Mouse (Mus musculus) stomach, embryonic 16.5 days (tissue): ENCODE data around the gene Mlh1. TPM values are rescaled to one million over a fixed set of nuclear protein-coding genes. Genes with fewer than 3 reads are reported as not detected.

Experiments used
- ATAC-seq: fragments of 200-750 bp; cut with Nextera tagmentation; 2 replicates; pipeline ENCODE4 v1.8.0; 2017; ENCODE audit warnings: moderate number of reproducible peaks, moderate TSS enrichment; ENCODE audit not compliant: insufficient read depth, low FRiP score
- H3K27ac ChIP-seq: fragments of 300-500 bp; sonication (generic); 2 replicates; pipeline ENCODE4 v1.5.1; 2014; ENCODE audit warnings: low read length
- H3K27me3 ChIP-seq: fragments of 300-500 bp; sonication (generic); 2 replicates; pipeline ENCODE4 v1.6.1; 2014; ENCODE audit warnings: low read length, control low read depth, mixed read lengths; ENCODE audit not compliant: control insufficient read depth, insufficient read depth
- H3K36me3 ChIP-seq: fragments of 300-500 bp; sonication (generic); 2 replicates; pipeline ENCODE4 v1.6.1; 2014; ENCODE audit warnings: low read length; ENCODE audit not compliant: control insufficient read depth, insufficient read depth
- H3K4me1 ChIP-seq: fragments of 300-500 bp; sonication (generic); 2 replicates; pipeline ENCODE4 v1.6.1; 2014; ENCODE audit warnings: low read length, control low read depth, mixed read lengths; ENCODE audit not compliant: control insufficient read depth, insufficient read depth
- H3K4me2 ChIP-seq: fragments of 300-500 bp; sonication (generic); 2 replicates; pipeline ENCODE4 v1.6.1; 2014; ENCODE audit warnings: low read depth, low read length, mixed read lengths
- H3K4me3 ChIP-seq: fragments of 300-500 bp; sonication (generic); replicated peaks from 2 replicates; pipeline ENCODE4 v1.5.1; 2014; ENCODE audit warnings: mild to moderate bottlenecking, low read length
- H3K9ac ChIP-seq: fragments of 300-500 bp; sonication (generic); 2 replicates; pipeline ENCODE4 v1.6.1; 2014; ENCODE audit warnings: low read length
- H3K9me3 ChIP-seq: fragments of 300-500 bp; sonication (generic); replicated peaks from 2 replicates; pipeline ENCODE4 v1.6.1; 2016; ENCODE audit warnings: low read length, control low read depth; ENCODE audit not compliant: control insufficient read depth
- WGBS: fragments of 180-500 bp; shearing (Covaris S2); extraction: QIAGEN DNeasy Blood & Tissue Kit; methylation state at CpG from one replicate; pipeline ENCODE4 v1.1.7; 2014; 5-methylcytosine and 5-hydroxymethylcytosine counted together
- polyA plus RNA-seq: library from polyadenylated mRNA; unstranded; fragments of >200 nt; fragmentation: Nextera tagmentation; extraction: Ambion mirVana; gene quantifications from 2 replicates; pipeline ENCODE4 v1.2.1, GENCODE M21; 2015

The Mlh1 gene
- polyA plus RNA-seq, 1 experiment from 2014 or later: 35.5 TPM

DNA sequence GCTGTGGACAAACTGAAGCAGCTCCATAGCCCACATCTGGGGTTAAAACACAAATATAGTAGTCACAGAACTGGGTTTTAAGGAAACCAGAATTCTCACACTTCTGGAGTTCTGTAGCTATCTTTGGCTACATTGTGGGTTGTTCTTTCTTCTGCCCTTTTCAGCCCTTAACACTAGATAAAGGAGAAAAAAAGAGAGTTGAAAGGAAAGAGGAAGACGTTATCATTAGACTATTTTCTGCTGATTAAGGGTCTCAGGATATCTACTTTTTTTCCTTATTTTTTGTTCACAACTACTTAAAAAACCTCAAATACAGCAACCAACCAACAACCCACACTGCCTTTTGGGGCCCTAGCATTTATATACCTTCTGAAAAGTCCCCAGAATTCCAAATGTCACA is 73.3 kb downstream of the Mlh1 start:
- Histone ChIP-seq H3K4me2 (no peak overlapping the region), H3K4me1 (no peaks in the 10 kb centered on the region), H3K4me3 (no peak overlapping the region), H3K27ac (no peak overlapping the region), H3K36me3 (0 out of 2 replicates have a peak, but pooled peaks cover 4% of the 10 kb centered on the region), H3K9me3 (no peaks in the 10 kb centered on the region), H3K9ac (no peak overlapping the region), H3K27me3 (no peaks in the 10 kb centered on the region)
- 70% methylated on average over 1 of the region's 1 CpGs for WGBS
- no peak for ATAC-seq

DNA sequence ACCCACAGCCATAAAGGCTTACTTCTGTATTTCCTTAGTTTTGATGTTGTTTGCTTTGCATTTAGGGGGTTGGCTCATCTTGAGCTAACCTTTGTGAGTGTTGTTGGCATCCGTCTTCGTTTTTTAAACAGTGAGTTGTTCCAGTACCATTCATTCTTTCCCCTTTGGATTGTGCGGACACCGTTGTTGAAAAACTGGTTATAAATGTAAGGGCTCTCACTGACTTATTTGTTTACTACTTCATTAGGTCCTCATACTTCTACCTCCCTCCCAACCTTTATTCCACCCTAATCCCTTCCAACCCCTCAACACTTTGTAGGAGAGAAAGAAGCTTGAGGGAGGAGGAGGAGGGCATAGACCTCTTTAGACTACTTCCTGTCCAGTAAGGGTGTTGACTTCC is 73.9 kb downstream of the Mlh1 start:
- WGBS: 80% methylated on average over 4 of the region's 4 CpGs
- Histone ChIP-seq H3K27me3 (no peaks in the 10 kb centered on the region), H3K27ac (no peak overlapping the region), H3K9me3 (no peaks in the 10 kb centered on the region), H3K4me3 (no peak overlapping the region), H3K36me3 (0 out of 2 replicates have a peak, but pooled peaks cover 4% of the 10 kb centered on the region), H3K4me2 (no peak overlapping the region), H3K4me1 (no peaks in the 10 kb centered on the region), H3K9ac (no peak overlapping the region)
- ATAC-seq: no peak

DNA sequence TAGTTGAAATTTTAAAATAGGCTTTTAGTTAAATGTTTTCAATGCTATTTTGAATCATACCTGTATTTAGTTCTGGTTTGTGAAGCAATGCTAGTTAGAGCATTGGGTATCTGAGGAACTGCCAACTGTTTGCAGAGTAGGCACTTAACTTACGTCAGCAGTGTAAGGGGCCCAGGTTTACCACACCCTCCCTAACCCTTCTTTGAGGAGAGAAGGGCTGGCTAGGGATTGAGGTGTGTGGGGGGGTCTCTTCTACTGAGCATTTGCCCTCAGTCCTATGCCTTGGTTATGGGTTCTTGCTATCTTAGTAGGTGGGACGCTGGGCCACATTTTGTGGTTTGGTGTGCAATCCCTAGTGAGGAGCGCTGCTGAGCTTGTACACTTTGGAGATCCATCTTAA is 74.5 kb downstream of the Mlh1 start:
- H3K9ac ChIP-seq: no peak overlapping the region
- no peak overlapping the region for H3K27ac ChIP-seq
- no peak for ATAC-seq
- H3K27me3 ChIP-seq: no peaks in the 10 kb centered on the region
- H3K4me3 ChIP-seq: no peak overlapping the region
- 80% methylated on average over 3 of the region's 3 CpGs for WGBS
- H3K4me1 ChIP-seq: no peaks in the 10 kb centered on the region
- H3K9me3 ChIP-seq: no peaks in the 10 kb centered on the region
- 0 out of 2 replicates have a peak, but pooled peaks cover 4% of the 10 kb centered on the region for H3K36me3 ChIP-seq
- no peak overlapping the region for H3K4me2 ChIP-seq

GRCm38 (mm10) chr9:111193211-111193610 is 78.4 kb downstream of the Mlh1 start:
- H3K4me3 ChIP-seq: no peak overlapping the region
- H3K9ac ChIP-seq: no peak overlapping the region
- H3K27ac ChIP-seq: no peak overlapping the region
- no peaks in the 10 kb centered on the region for H3K9me3 ChIP-seq
- no peak overlapping the region for H3K4me2 ChIP-seq
- H3K36me3 ChIP-seq: no peaks in the 10 kb centered on the region; the same call in 1 of the 2 replicates
- ATAC-seq: no peak
- 91% methylated on average over 2 of the region's 2 CpGs for WGBS
- no peaks in the 10 kb centered on the region for H3K4me1 ChIP-seq
- H3K27me3 ChIP-seq: no peaks in the 10 kb centered on the region

GRCm38 (mm10) chr9:111188731-111189130 is 82.9 kb downstream of the Mlh1 start:
- H3K9me3 ChIP-seq: no peaks in the 10 kb centered on the region
- no peaks in the 10 kb centered on the region; the same call in 1 of the 2 replicates for H3K36me3 ChIP-seq
- H3K9ac ChIP-seq: no peak overlapping the region
- ATAC-seq: no peak
- H3K27ac ChIP-seq: no peak overlapping the region
- no peaks in the 10 kb centered on the region for H3K27me3 ChIP-seq
- no peaks in the 10 kb centered on the region for H3K4me1 ChIP-seq
- 57% methylated on average over 7 of the region's 7 CpGs for WGBS
- no peak overlapping the region for H3K4me2 ChIP-seq
- H3K4me3 ChIP-seq: no peak overlapping the region

GRCm38 (mm10) chr9:111186861-111187260 is 84.7 kb downstream of the Mlh1 start:
- Histone ChIP-seq H3K4me1 (no peaks in the 10 kb centered on the region), H3K27me3 (no peaks in the 10 kb centered on the region), H3K27ac (no peak overlapping the region), H3K9me3 (no peaks in the 10 kb centered on the region), H3K9ac (no peak overlapping the region), H3K4me3 (no peak overlapping the region), H3K4me2 (no peak overlapping the region), H3K36me3 (no peaks in the 10 kb centered on the region; the same call in 1 of the 2 replicates)
- 84% methylated on average over 6 of the region's 6 CpGs for WGBS
- ATAC-seq: no peak

GRCm38 (mm10) chr9:111184929-111185328 is 86.7 kb downstream of the Mlh1 start:
- Histone ChIP-seq H3K27ac (no peak overlapping the region), H3K9ac (no peak overlapping the region), H3K4me3 (no peak overlapping the region), H3K9me3 (no peaks in the 10 kb centered on the region), H3K4me2 (no peak overlapping the region), H3K4me1 (no peaks in the 10 kb centered on the region), H3K27me3 (no peaks in the 10 kb centered on the region), H3K36me3 (no peaks in the 10 kb centered on the region; the same call in 1 of the 2 replicates)
- WGBS: 58% methylated on average over 4 of the region's 4 CpGs
- no peak for ATAC-seq

DNA sequence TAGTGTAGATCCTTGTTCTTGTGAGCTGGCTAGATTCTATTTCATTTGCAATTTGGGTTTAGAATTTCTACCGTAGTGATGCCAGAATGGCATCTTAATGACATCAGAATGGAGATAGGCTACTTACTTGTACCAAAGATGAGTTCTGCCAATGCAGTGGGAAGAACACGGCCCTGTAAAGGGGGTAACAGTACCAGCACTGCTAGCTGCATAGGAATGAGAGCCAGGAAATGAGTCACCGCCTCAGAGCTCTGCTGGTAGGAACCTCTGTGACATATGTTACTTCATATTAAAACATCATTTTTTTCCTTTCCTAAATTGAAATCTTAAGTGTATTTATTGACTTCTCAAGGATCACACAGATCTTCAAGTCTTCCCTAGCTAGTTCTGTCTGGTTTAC is 89.4 kb downstream of the Mlh1 start:
- Histone ChIP-seq H3K36me3 (no peaks in the 10 kb centered on the region), H3K27me3 (no peaks in the 10 kb centered on the region), H3K9me3 (no peaks in the 10 kb centered on the region), H3K9ac (no peak overlapping the region), H3K4me3 (no peak overlapping the region), H3K27ac (no peak overlapping the region), H3K4me2 (no peak overlapping the region), H3K4me1 (no peaks in the 10 kb centered on the region)
- WGBS: 53% methylated on average over 3 of the region's 3 CpGs
- ATAC-seq: no peak

- no peak overlapping the region for H3K4me2 ChIP-seq
- H3K9me3 ChIP-seq: no peaks in the 10 kb centered on the region
- H3K27ac ChIP-seq: no peak overlapping the region
- WGBS: 83% methylated on average over 5 of the region's 5 CpGs
- H3K4me1 ChIP-seq: no peaks in the 10 kb centered on the region
- H3K36me3 ChIP-seq: no peaks in the 10 kb centered on the region
- no peak for ATAC-seq
- no peak overlapping the region for H3K4me3 ChIP-seq
- H3K9ac ChIP-seq: no peak overlapping the region
- H3K27me3 ChIP-seq: no peaks in the 10 kb centered on the region
Observed at GRCm38 (mm10) chr9:111178971-111179370, 92.6 kb downstream of the Mlh1 start.
